Mouse (Mus musculus) intestine, embryonic 16.5 days (tissue): ENCODE measurements around the gene Sik2. TPM values are rescaled to one million over a fixed set of nuclear protein-coding genes. Genes with fewer than 3 reads are reported as not detected.
A peak's percentile ranks its signal among the peaks of the same experiment; 100 is the strongest.

Experiments used
- ATAC-seq: fragments of 200-750 bp; cut with Nextera tagmentation; 2 replicates; pipeline ENCODE4 v1.8.0; 2017; ENCODE audit warnings: moderate TSS enrichment, moderate library complexity
- H3K27ac ChIP-seq: fragments of 300-500 bp; sonication (generic); 2 replicates; pipeline ENCODE4 v1.5.1; 2014; ENCODE audit warnings: mild to moderate bottlenecking, low read length
- H3K27me3 ChIP-seq: fragments of 300-500 bp; sonication (generic); replicated peaks from 2 replicates; pipeline ENCODE4 v1.6.1; 2014; ENCODE audit warnings: low read length, control low read depth, mixed read lengths; ENCODE audit not compliant: control insufficient read depth, insufficient read depth
- H3K36me3 ChIP-seq: fragments of 300-500 bp; sonication (generic); 2 replicates; pipeline ENCODE4 v1.6.1; 2014; ENCODE audit warnings: low read length, control low read depth; ENCODE audit not compliant: control insufficient read depth, insufficient read depth
- H3K4me1 ChIP-seq: fragments of 300-500 bp; sonication (generic); 2 replicates; pipeline ENCODE4 v1.6.1; 2014; ENCODE audit warnings: low read length, control low read depth, mixed read lengths; ENCODE audit not compliant: control insufficient read depth, insufficient read depth
- H3K4me2 ChIP-seq: fragments of 300-500 bp; sonication (generic); 2 replicates; pipeline ENCODE4 v1.6.1; 2014; ENCODE audit warnings: low read depth, low read length, control low read depth
- H3K4me3 ChIP-seq: fragments of 300-500 bp; sonication (generic); 2 replicates; pipeline ENCODE4 v1.5.1; 2014; ENCODE audit warnings: mild to moderate bottlenecking, low read length
- H3K9ac ChIP-seq: fragments of 300-500 bp; sonication (generic); 2 replicates; pipeline ENCODE4 v1.6.1; 2014; ENCODE audit warnings: low read depth, low read length
- H3K9me3 ChIP-seq: fragments of 300-500 bp; sonication (generic); 2 replicates; pipeline ENCODE4 v1.6.1; 2016; ENCODE audit warnings: low read length, control low read depth; ENCODE audit not compliant: control insufficient read depth
- WGBS: fragments of 180-500 bp; shearing (Covaris S2); extraction: QIAGEN DNeasy Blood & Tissue Kit; methylation state at CpG from one replicate; pipeline ENCODE4 v1.1.7; 2014; 5-methylcytosine and 5-hydroxymethylcytosine counted together
- polyA plus RNA-seq: library from polyadenylated mRNA; unstranded; fragments of >200 nt; fragmentation: Nextera tagmentation; extraction: Ambion mirVana; gene quantifications from 2 replicates; pipeline ENCODE4 v1.2.1, GENCODE M21; 2015

Sik2 gene
- 12.7 and 13.6 TPM in 2 replicates for polyA plus RNA-seq

DNA sequence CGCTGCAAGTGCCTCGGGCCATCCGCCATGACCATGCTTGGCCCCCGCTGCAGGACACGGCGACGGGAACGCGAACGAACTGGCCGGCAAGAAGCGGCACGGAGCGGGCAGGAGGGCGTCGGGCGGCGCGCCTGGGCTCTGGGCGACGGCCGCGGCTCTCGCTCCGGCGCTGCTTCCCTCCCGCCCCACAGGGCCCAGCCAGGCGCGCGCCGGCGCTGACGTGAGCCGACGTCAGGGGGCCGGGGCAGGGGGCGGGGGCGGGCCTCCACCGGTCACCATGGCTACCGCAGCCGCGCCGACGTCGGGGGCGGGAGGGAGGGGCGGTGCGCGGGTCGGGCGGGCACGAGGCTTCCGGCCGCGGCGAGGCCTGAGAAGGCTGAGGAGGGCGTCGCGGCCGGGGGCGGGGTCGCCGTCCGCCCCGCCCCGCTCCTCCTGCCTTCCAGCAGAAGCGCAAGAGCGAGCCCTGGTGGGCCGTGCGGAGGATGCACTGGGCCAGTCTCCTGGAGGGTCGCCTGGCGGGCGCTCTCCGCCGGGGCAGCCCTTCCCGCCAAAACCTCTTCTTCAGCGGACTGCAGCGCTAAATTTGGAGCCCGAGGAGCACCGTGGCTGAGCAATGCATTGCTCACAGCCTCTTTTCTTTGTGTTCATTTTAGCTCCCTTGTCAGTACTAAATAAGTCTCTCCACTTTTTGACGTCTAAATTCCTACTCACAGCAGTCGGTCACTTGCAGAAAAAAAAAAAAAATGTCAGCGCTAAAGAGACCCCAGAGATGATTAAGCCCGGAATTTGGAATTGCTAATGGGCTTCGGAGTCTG is at the start of gene Sik2:
Gene Sik2 (minus strand): TSS at position 233 of the 815 bp plus-strand sequence.
- peak within 1 kb of the TSS; percentile 84 for H3K4me2 ChIP-seq
- no peaks in the 10 kb centered on the region for H3K9me3 ChIP-seq
- WGBS: under 1% methylated on average over 64 of the region's 85 CpGs
- ATAC-seq: peak; percentile 98
- peaks cover 10% of the 10 kb centered on the region for H3K4me1 ChIP-seq
- H3K27me3 ChIP-seq: no peaks in the 10 kb centered on the region
- H3K9ac ChIP-seq: peak within 1 kb of the TSS; percentile 92
- peak within 1 kb of the TSS; percentile 90 for H3K27ac ChIP-seq
- no peaks in the 10 kb centered on the region for H3K36me3 ChIP-seq
- H3K4me3 ChIP-seq: peak within 1 kb of the TSS; percentile 95

DNA sequence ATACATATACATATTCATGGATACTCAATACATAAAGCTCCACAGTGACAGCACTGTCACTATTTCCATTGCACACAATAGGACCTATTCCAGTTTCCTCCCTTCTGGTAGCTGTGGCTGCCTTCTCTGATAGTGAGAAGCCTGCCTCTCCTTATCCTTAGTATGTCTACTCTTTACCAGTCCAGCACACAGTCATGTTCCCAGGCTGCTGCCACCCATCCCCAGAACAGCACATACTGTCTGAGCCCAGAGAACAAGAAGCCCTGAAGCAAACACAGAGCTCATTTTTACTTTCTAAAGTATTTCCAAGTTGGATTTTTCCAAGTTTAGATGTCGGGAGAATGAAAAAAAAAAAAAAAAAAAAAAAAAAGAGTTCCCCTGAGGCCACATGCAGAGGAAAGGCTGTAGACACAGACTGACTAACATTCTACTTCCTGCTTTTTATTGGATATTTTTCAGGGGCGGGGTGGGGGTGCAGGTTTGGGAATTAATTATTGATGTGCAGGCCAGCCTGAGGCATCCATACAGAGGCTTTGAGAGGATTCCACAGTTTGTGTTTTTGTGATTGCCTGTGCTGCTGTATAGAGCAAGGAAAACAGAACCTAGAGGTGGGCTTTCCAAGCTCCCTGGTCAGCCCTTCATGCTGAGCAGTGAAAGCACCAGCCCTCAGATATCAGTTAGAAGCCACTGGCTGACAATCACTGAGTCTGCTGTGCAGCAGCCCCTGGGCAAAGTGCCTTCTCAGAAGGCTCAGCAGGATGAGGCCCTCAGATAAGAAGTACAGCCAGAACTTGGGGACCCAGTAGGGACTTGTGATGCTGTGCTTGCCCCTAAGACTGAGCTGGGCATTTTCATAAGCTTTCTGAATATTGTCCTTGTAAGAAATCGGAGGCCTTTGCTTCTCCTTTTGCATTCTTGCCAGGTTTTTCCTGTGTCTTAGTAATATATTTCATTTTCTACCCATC is 47.8 kb upstream of the Sik2 start:
- H3K27ac ChIP-seq: no peak overlapping the region
- no peaks in the 10 kb centered on the region for H3K4me1 ChIP-seq
- no peak overlapping the region for H3K4me2 ChIP-seq
- H3K27me3 ChIP-seq: no peaks in the 10 kb centered on the region
- H3K9me3 ChIP-seq: no peaks in the 10 kb centered on the region
- ATAC-seq: no peak
- WGBS: 62% methylated on average over 3 of the region's 3 CpGs
- no peak overlapping the region for H3K4me3 ChIP-seq
- H3K36me3 ChIP-seq: no peaks in the 10 kb centered on the region
- no peak overlapping the region for H3K9ac ChIP-seq

- H3K27ac ChIP-seq: no peak overlapping the region
- ATAC-seq: no peak
- 69% methylated on average over 3 of the region's 3 CpGs for WGBS
- H3K9ac ChIP-seq: no peak overlapping the region
- no peaks in the 10 kb centered on the region for H3K4me1 ChIP-seq
- no peaks in the 10 kb centered on the region for H3K9me3 ChIP-seq
- H3K36me3 ChIP-seq: no peaks in the 10 kb centered on the region
- H3K27me3 ChIP-seq: no peaks in the 10 kb centered on the region
- no peak overlapping the region for H3K4me3 ChIP-seq
- H3K4me2 ChIP-seq: no peak overlapping the region
These were observed 43.3 kb upstream of the Sik2 start for GRCm38 (mm10) chr9:51052180-51052579.

- Histone ChIP-seq H3K9me3 (no peaks in the 10 kb centered on the region), H3K4me2 (no peak overlapping the region), H3K27ac (no peak overlapping the region), H3K4me3 (no peak overlapping the region), H3K9ac (no peak overlapping the region), H3K27me3 (no peaks in the 10 kb centered on the region), H3K4me1 (no peaks in the 10 kb centered on the region), H3K36me3 (no peaks in the 10 kb centered on the region)
- 74% methylated on average over 6 of the region's 6 CpGs for WGBS
- ATAC-seq: no peak
These were observed 33.3 kb upstream of the Sik2 start for GRCm38 (mm10) chr9:51042136-51042535.

DNA sequence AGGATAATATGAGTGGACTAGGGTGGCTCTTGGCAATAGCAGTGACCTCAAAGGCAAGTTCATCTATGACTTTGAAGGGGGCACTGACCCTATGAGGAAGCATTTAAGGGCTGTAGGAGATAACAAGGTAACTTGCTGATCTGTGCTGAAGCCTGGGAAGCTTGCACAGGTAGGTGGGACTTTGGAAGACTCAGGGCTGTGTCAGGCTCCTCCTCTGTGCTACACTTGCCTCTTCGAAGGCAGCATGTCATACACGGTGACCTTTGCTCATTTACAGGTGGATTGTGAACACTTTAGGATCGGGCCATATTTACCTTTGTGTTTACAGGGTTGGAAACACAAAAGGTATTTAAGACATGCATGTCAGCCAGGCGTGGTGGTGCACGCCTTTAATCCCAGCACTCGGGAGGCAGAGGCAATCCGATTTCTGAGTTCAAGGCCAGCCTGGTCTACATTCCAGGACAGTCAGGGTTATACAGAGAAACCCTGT is 32.7 kb upstream of the Sik2 start:
- Histone ChIP-seq H3K4me1 (no peaks in the 10 kb centered on the region), H3K4me2 (no peak overlapping the region), H3K27ac (no peak overlapping the region), H3K36me3 (no peaks in the 10 kb centered on the region), H3K9ac (no peak overlapping the region), H3K9me3 (no peaks in the 10 kb centered on the region), H3K4me3 (no peak overlapping the region), H3K27me3 (no peaks in the 10 kb centered on the region)
- ATAC-seq: peak; percentile 65
- WGBS: 79% methylated on average over 7 of the region's 7 CpGs

DNA sequence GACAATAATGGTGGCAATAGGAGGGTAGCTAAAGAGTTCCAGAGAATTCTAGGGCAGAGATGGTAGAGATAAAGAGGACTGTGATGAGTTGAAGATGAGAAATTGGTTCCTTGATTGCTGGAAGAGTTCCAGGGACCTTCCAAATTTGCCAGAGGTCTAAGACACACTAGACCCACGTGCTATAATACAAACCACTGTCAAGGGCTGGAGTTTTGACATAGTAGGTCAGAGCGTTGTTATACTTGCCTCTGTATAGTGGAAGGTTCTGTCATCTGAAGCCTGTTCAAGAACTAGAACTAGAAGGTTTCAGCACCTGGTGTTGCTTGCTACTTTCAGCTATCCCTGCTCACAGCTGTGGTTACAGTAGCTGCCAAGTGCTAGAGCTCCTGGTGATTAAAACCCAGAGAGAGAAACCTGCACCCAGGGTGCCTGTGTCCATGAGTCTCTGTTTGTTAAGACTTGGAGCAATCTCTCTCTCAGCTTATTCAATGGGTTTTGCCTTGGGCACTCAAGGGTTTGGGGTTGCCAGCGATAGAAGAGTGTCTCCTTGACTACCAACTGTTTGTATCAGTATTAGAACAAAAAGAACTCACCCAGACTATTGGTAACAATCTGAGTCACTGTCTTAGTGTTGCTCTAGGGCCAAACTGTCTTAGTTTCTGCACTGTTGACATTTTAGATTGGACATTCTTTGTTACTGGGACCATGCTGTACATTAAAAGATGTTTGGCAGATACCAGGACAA is 24.1 kb upstream of the Sik2 start:
- H3K36me3 ChIP-seq: no peaks in the 10 kb centered on the region
- H3K4me2 ChIP-seq: no peak overlapping the region
- no peak overlapping the region for H3K9ac ChIP-seq
- H3K27ac ChIP-seq: no peak overlapping the region
- H3K4me3 ChIP-seq: no peak overlapping the region
- no peaks in the 10 kb centered on the region for H3K9me3 ChIP-seq
- H3K4me1 ChIP-seq: no peaks in the 10 kb centered on the region
- WGBS: 82% methylated on average over 3 of the region's 3 CpGs
- no peaks in the 10 kb centered on the region for H3K27me3 ChIP-seq
- no peak for ATAC-seq

DNA sequence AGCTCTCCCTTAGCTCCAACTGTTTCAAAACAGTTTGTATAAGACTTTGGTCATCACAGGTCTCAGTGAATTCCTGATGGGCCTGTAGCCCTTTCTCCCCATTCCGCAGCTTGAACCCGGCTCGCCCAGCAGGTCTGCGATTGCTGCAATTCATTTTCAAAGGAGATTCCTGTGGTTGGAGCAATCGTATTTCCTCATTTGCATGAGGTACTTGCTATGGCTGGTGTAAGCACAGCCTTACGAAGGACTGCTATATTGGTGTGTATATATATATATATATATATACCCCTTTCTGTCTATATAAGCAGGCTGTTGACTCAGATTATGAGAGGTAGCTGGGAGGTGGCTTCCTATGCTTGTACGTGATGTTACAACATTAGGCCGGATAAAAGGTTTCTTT is 23.4 kb upstream of the Sik2 start:
- no peak overlapping the region for H3K9ac ChIP-seq
- H3K27me3 ChIP-seq: no peaks in the 10 kb centered on the region
- H3K27ac ChIP-seq: no peak overlapping the region
- no peaks in the 10 kb centered on the region for H3K4me1 ChIP-seq
- H3K4me3 ChIP-seq: no peak overlapping the region
- 69% methylated on average over 8 of the region's 8 CpGs for WGBS
- ATAC-seq: no peak
- H3K36me3 ChIP-seq: no peaks in the 10 kb centered on the region
- no peak overlapping the region for H3K4me2 ChIP-seq
- H3K9me3 ChIP-seq: no peaks in the 10 kb centered on the region

GRCm38 (mm10) chr9:51031603-51032002 is 22.7 kb upstream of the Sik2 start:
- H3K4me3 ChIP-seq: no peak overlapping the region
- H3K27me3 ChIP-seq: no peaks in the 10 kb centered on the region
- no peaks in the 10 kb centered on the region for H3K9me3 ChIP-seq
- H3K27ac ChIP-seq: no peak overlapping the region
- H3K4me2 ChIP-seq: no peak overlapping the region
- ATAC-seq: no peak
- H3K36me3 ChIP-seq: no peaks in the 10 kb centered on the region
- no peak overlapping the region for H3K9ac ChIP-seq
- no peaks in the 10 kb centered on the region for H3K4me1 ChIP-seq
- WGBS: 52% methylated on average over 6 of the region's 6 CpGs

DNA sequence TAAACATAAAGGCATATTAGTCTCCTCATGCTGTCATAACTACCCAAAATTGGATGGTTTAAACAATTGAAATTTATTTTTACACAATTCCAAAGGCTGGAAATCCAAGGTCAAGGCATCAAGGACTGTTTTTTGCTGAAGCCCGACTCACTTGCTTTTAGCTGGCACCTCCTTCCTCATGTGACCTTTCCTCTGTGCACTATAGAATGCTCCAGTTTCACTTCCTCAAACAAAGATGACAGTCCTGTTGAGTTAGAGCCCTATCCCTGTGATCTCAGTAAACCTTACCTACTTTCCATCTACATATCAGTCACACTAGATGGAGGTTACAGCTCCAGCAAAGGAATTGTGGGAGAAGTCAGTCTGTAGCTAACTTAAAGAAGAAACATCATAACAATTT is 21.3 kb upstream of the Sik2 start:
- H3K9ac ChIP-seq: no peak overlapping the region
- H3K9me3 ChIP-seq: no peaks in the 10 kb centered on the region
- H3K4me3 ChIP-seq: no peak overlapping the region
- H3K27ac ChIP-seq: no peak overlapping the region
- no peaks in the 10 kb centered on the region for H3K27me3 ChIP-seq
- ATAC-seq: no peak
- 27% methylated on average over 1 of the region's 1 CpGs for WGBS
- no peaks in the 10 kb centered on the region for H3K36me3 ChIP-seq
- H3K4me2 ChIP-seq: no peak overlapping the region
- no peaks in the 10 kb centered on the region for H3K4me1 ChIP-seq
